Mouse (Mus musculus) liver, adult 2 months (tissue): ENCODE data around the gene Usp6nl. TPM values are rescaled to one million over a fixed set of nuclear protein-coding genes. Genes with fewer than 3 reads are reported as not detected.

Source experiments
- DNase-seq: peaks from one replicate; pipeline ENCODE4 v3.0.0-alpha.2; 2011; ENCODE audit warnings: low read depth, low spot score; ENCODE audit errors: extremely low read depth
- H3K27ac ChIP-seq: fragments of 200-500 bp; replicated peaks from 2 replicates; pipeline ENCODE4 v1.5.1; 2012; ENCODE audit warnings: low read depth, mild to moderate bottlenecking, control low read depth, inconsistent platforms, low read length; ENCODE audit not compliant: insufficient read depth
- H3K27me3 ChIP-seq: fragments of 200-500 bp; 2 replicates; pipeline ENCODE4 v1.6.1; 2012; ENCODE audit warnings: mild to moderate bottlenecking, moderate library complexity, low read length, inconsistent platforms; ENCODE audit not compliant: control insufficient read depth, insufficient read depth
- H3K36me3 ChIP-seq: fragments of 200-500 bp; 2 replicates; pipeline ENCODE4 v1.6.1; 2012; ENCODE audit warnings: low read length, inconsistent platforms; ENCODE audit not compliant: control insufficient read depth, insufficient read depth
- H3K4me1 ChIP-seq: fragments of 200-500 bp; 2 replicates; pipeline ENCODE4 v1.6.1; 2011; ENCODE audit warnings: low read length; ENCODE audit not compliant: control insufficient read depth, insufficient read depth
- H3K4me3 ChIP-seq: fragments of 200-500 bp; 2 replicates; pipeline ENCODE4 v1.5.1; 2011; ENCODE audit warnings: low read depth, mild to moderate bottlenecking, control low read depth, low read length, moderate library complexity; ENCODE audit not compliant: insufficient read depth
- H3K79me2 ChIP-seq: fragments of 200-500 bp; 2 replicates; pipeline ENCODE4 v1.6.1; 2012; ENCODE audit warnings: inconsistent platforms, mild to moderate bottlenecking, low read length, moderate library complexity; ENCODE audit not compliant: control insufficient read depth, insufficient read depth
- H3K9ac ChIP-seq: fragments of 200-500 bp; 2 replicates; pipeline ENCODE4 v1.6.1; 2012; ENCODE audit warnings: low read depth, mild to moderate bottlenecking, control low read depth, inconsistent platforms, low read length
- CTCF ChIP-seq: fragments of 200-500 bp; IDR thresholded peaks from 2 replicates; pipeline ENCODE4 v1.5.1; 2011; ENCODE audit warnings: low read depth, low read length, control low read depth
- POLR2A ChIP-seq: fragments of 200-500 bp; IDR thresholded peaks from 2 replicates; pipeline ENCODE4 v1.6.1; 2011; ENCODE audit warnings: low read length, control low read depth; ENCODE audit not compliant: insufficient read depth; ENCODE audit errors: extremely low read depth
- WGBS: fragments of 180-500 bp; shearing (Covaris S2); methylation state at CpG from one replicate; pipeline ENCODE4 v1.1.7; 2018; 5-methylcytosine and 5-hydroxymethylcytosine counted together
- polyA plus RNA-seq: library from polyadenylated mRNA; depleted of rRNA; stranded (reverse); fragments of >200 nt; gene quantifications from 2 replicates; pipeline ENCODE4 v1.2.3, GENCODE M21; 2012; rRNA removed
- total RNA-seq: library from RNA; depleted of rRNA; stranded (reverse); fragments of >200 nt; gene quantifications from 2 replicates; pipeline ENCODE4 v1.2.3, GENCODE M21; 2014; rRNA removed

Gene Usp6nl
- total and polyA plus RNA-seq, 2 experiments = 7.6 to 7.9 TPM

- Histone ChIP-seq H3K79me2 (no peaks in the 10 kb centered on the region), H3K9ac (no peak overlapping the region), H3K36me3 (no peaks in the 10 kb centered on the region), H3K4me3 (no peak overlapping the region), H3K27me3 (no peaks in the 10 kb centered on the region), H3K4me1 (no peaks in the 10 kb centered on the region), H3K27ac (no peak overlapping the region)
- no peak for DNase-seq
- TF ChIP-seq CTCF (peak; percentile 16; the same call in 1 of the 2 replicates), POLR2A (no peak)
- 81% methylated on average over 4 of the region's 4 CpGs for WGBS
These were observed 168.4 kb downstream of the Usp6nl start for GRCm38 (mm10) chr2:6490870-6491269.

- TF ChIP-seq POLR2A = no peak
- TF ChIP-seq CTCF = no peak
- WGBS = 85% methylated on average over 5 of the region's 5 CpGs
- H3K27ac ChIP-seq = no peak overlapping the region
- DNase-seq = no peak
- no peaks in the 10 kb centered on the region for H3K36me3 ChIP-seq
- H3K79me2 ChIP-seq = no peaks in the 10 kb centered on the region
- no peak overlapping the region for H3K9ac ChIP-seq
- H3K4me1 ChIP-seq = no peaks in the 10 kb centered on the region
- H3K27me3 ChIP-seq = no peaks in the 10 kb centered on the region; the same call in 1 of the 2 replicates
- no peak overlapping the region for H3K4me3 ChIP-seq
These were observed 171.4 kb downstream of the Usp6nl start for GRCm38 (mm10) chr2:6493886-6494285.

Other genes with a start within 250 kb of the Usp6nl start
- 8.9 and 10.1 TPM in 2 replicates for gene Proser2, start 192.5 kb upstream of the Usp6nl start, total RNA-seq
- gene Proser2, start 192.5 kb upstream of the Usp6nl start, polyA plus RNA-seq = 20.0 and 30.6 TPM in 2 replicates
- 101 and 103 TPM in 2 replicates for gene Echdc3, start 109.6 kb upstream of the Usp6nl start, total RNA-seq
- gene Echdc3, start 109.6 kb upstream of the Usp6nl start, polyA plus RNA-seq = 125 and 139 TPM in 2 replicates